Mouse (Mus musculus) lung, postnatal 0 days (tissue): ENCODE results near the gene Krtap17-1. TPM values are rescaled to one million over a fixed set of nuclear protein-coding genes. Genes with fewer than 3 reads are reported as not detected.

ENCODE experiments used
- ATAC-seq: fragments of 200-750 bp; cut with Nextera tagmentation; 2 replicates; pipeline ENCODE4 v1.8.0; 2017; ENCODE audit warnings: moderate library complexity
- DNase-seq: peaks from one replicate; pipeline ENCODE4 v3.0.0-alpha.2; 2016; ENCODE audit warnings: low spot score
- H3K27ac ChIP-seq: fragments of 300-500 bp; sonication (generic); 2 replicates; pipeline ENCODE4 v1.5.1; 2014; ENCODE audit warnings: antibody characterized with exemption, mild to moderate bottlenecking, low read length, mixed read lengths
- H3K27me3 ChIP-seq: fragments of 300-500 bp; sonication (generic); replicated peaks from 2 replicates; pipeline ENCODE4 v1.6.1; 2014; ENCODE audit warnings: low read length, mixed read lengths; ENCODE audit not compliant: insufficient read depth
- H3K36me3 ChIP-seq: fragments of 300-500 bp; sonication (generic); 2 replicates; pipeline ENCODE4 v1.6.1; 2014; ENCODE audit warnings: low read length, mixed read lengths; ENCODE audit not compliant: insufficient read depth
- H3K4me1 ChIP-seq: fragments of 300-500 bp; sonication (generic); 2 replicates; pipeline ENCODE4 v1.6.1; 2014; ENCODE audit warnings: antibody characterized with exemption, low read depth, low read length, mixed read lengths; ENCODE audit not compliant: insufficient read depth
- H3K4me2 ChIP-seq: fragments of 300-500 bp; sonication (generic); replicated peaks from 2 replicates; pipeline ENCODE4 v1.6.1; 2014; ENCODE audit warnings: low read depth, mild to moderate bottlenecking, low read length, moderate library complexity, mixed read lengths
- H3K4me3 ChIP-seq: fragments of 300-500 bp; sonication (generic); 2 replicates; pipeline ENCODE4 v1.5.1; 2014; ENCODE audit warnings: low read depth, low read length
- H3K9ac ChIP-seq: fragments of 300-500 bp; sonication (generic); replicated peaks from 2 replicates; pipeline ENCODE4 v1.6.1; 2014; ENCODE audit warnings: low read depth, mild to moderate bottlenecking
- H3K9me3 ChIP-seq: fragments of 300-500 bp; sonication (generic); 2 replicates; pipeline ENCODE4 v1.6.1; 2016; ENCODE audit warnings: low read length, mixed read lengths
- CTCF ChIP-seq: IDR thresholded peaks from 2 replicates; pipeline ENCODE4 v1.5.1; 2016; ENCODE audit warnings: antibody characterized with exemption, mild to moderate bottlenecking
- EP300 ChIP-seq: IDR thresholded peaks from 2 replicates; pipeline ENCODE4 v1.6.1; 2016; ENCODE audit warnings: antibody characterized with exemption, mild to moderate bottlenecking, control low read depth
- WGBS: fragments of 180-500 bp; shearing (Covaris S2); extraction: QIAGEN DNeasy Blood & Tissue Kit; methylation state at CpG from one replicate; pipeline ENCODE4 v1.1.7; 2014; 5-methylcytosine and 5-hydroxymethylcytosine counted together
- polyA plus RNA-seq: library from polyadenylated mRNA; unstranded; fragments of >200 nt; fragmentation: Nextera tagmentation; extraction: Ambion mirVana; gene quantifications from 2 replicates; pipeline ENCODE4 v1.2.1, GENCODE M21; 2015

The Krtap17-1 gene
- polyA plus RNA-seq = 8.4 and 11.5 TPM in 2 replicates

- Histone ChIP-seq H3K4me1 (no peaks in the 10 kb centered on the region), H3K9me3 (no peaks in the 10 kb centered on the region), H3K4me3 (no peak within 1 kb of the TSS), H3K27ac (no peak within 1 kb of the TSS), H3K4me2 (no peak within 1 kb of the TSS), H3K27me3 (no peaks in the 10 kb centered on the region), H3K9ac (no peak within 1 kb of the TSS), H3K36me3 (no peaks in the 10 kb centered on the region)
- ATAC-seq (peak; percentile 58), DNase-seq (no peak)
- WGBS = 12% methylated on average over 23 of the region's 26 CpGs
- TF ChIP-seq CTCF (no peak; the same call in 1 of the 2 replicates), EP300 (no peak)
Measured at GRCm38 (mm10) chr11:99993620-99994383, at the start of gene Krtap17-1. TSS of gene Krtap17-1 (minus strand) at chr11:99993994.

- H3K27me3 ChIP-seq = no peaks in the 10 kb centered on the region
- WGBS = 85% methylated on average over 6 of the region's 6 CpGs
- ATAC-seq (no peak), DNase-seq (no peak)
- H3K27ac ChIP-seq = no peak within 1 kb of the TSS
- H3K9me3 ChIP-seq = no peaks in the 10 kb centered on the region
- H3K4me2 ChIP-seq = no peak within 1 kb of the TSS
- no peak within 1 kb of the TSS for H3K9ac ChIP-seq
- no peak within 1 kb of the TSS for H3K4me3 ChIP-seq
- H3K4me1 ChIP-seq = no peaks in the 10 kb centered on the region
- no peak for TF ChIP-seq CTCF
- TF ChIP-seq EP300 = no peak
- no peaks in the 10 kb centered on the region for H3K36me3 ChIP-seq
Measured at GRCm38 (mm10) chr11:100041454-100041853, 47.7 kb upstream of the Krtap17-1 start, which contains the start of gene Krt34. TSS of gene Krt34 (minus strand) at chr11:100041554.

GRCm38 (mm10) chr11:100029768-100030167, 36.0 kb upstream of the Krtap17-1 start, which contains the start of gene Krt33b:
TSS of gene Krt33b (minus strand) at chr11:100029868.
- H3K27ac ChIP-seq = no peak within 1 kb of the TSS
- H3K36me3 ChIP-seq = no peaks in the 10 kb centered on the region
- H3K4me1 ChIP-seq = no peaks in the 10 kb centered on the region
- no peak for TF ChIP-seq EP300
- TF ChIP-seq CTCF = no peak
- WGBS = 87% methylated on average over 6 of the region's 6 CpGs
- H3K9me3 ChIP-seq = no peaks in the 10 kb centered on the region
- no peak for DNase-seq
- H3K27me3 ChIP-seq = no peaks in the 10 kb centered on the region
- no peak within 1 kb of the TSS for H3K4me2 ChIP-seq
- no peak within 1 kb of the TSS for H3K9ac ChIP-seq
- H3K4me3 ChIP-seq = no peak within 1 kb of the TSS
- ATAC-seq = no peak

GRCm38 (mm10) chr11:100021438-100021837, 27.6 kb upstream of the Krtap17-1 start:
- H3K4me3 ChIP-seq = no peak overlapping the region
- TF ChIP-seq CTCF = no peak
- TF ChIP-seq EP300 = no peak
- DNase-seq (no peak), ATAC-seq (no peak)
- no peak overlapping the region for H3K4me2 ChIP-seq
- H3K27ac ChIP-seq = no peak overlapping the region
- no peaks in the 10 kb centered on the region for H3K9me3 ChIP-seq
- H3K36me3 ChIP-seq = no peaks in the 10 kb centered on the region
- H3K9ac ChIP-seq = no peak overlapping the region
- 0 out of 2 replicates have a peak, but pooled peaks cover 3% of the 10 kb centered on the region for H3K4me1 ChIP-seq
- WGBS = 56% methylated on average over 5 of the region's 5 CpGs
- H3K27me3 ChIP-seq = no peaks in the 10 kb centered on the region

- no peaks in the 10 kb centered on the region for H3K27me3 ChIP-seq
- DNase-seq (peak; percentile 79), ATAC-seq (peak; percentile 44; the same call in 1 of the 2 replicates)
- H3K4me3 ChIP-seq = no peak overlapping the region
- WGBS = 64% methylated on average over 1 of the region's 1 CpGs
- no peak overlapping the region for H3K9ac ChIP-seq
- no peaks in the 10 kb centered on the region for H3K36me3 ChIP-seq
- H3K9me3 ChIP-seq = no peaks in the 10 kb centered on the region
- no peak overlapping the region for H3K4me2 ChIP-seq
- H3K27ac ChIP-seq = no peak overlapping the region
- TF ChIP-seq CTCF (no peak), EP300 (0 out of 2 replicates have a peak, but pooled peaks have one; percentile 14)
- H3K4me1 ChIP-seq = 0 out of 2 replicates have a peak, but pooled peaks cover 3% of the 10 kb centered on the region
Measured at GRCm38 (mm10) chr11:100019466-100019865, 25.7 kb upstream of the Krtap17-1 start.

GRCm38 (mm10) chr11:100016112-100016511, 22.3 kb upstream of the Krtap17-1 start, which contains the start of gene Krt33a:
TSS of gene Krt33a (minus strand) at chr11:100016212.
- 75% methylated on average over 4 of the region's 4 CpGs for WGBS

More at GRCm38 (mm10) chr11:100016112-100016511, 22.3 kb upstream of the Krtap17-1 start, which contains the start of gene Krt33a:
- Histone ChIP-seq H3K4me2 (no peak within 1 kb of the TSS), H3K36me3 (no peaks in the 10 kb centered on the region), H3K4me1 (no peaks in the 10 kb centered on the region), H3K27ac (no peak within 1 kb of the TSS), H3K27me3 (no peaks in the 10 kb centered on the region), H3K9me3 (no peaks in the 10 kb centered on the region), H3K9ac (no peak within 1 kb of the TSS), H3K4me3 (no peak within 1 kb of the TSS)
- no peak for ATAC-seq
- no peak for DNase-seq
- TF ChIP-seq CTCF (no peak), EP300 (no peak)
